Mouse (Mus musculus) telencephalon, adult 2 months (tissue): ENCODE measurements around the gene Zbtb7a.

ENCODE experiments used
- DNase-seq: peaks from one replicate; pipeline ENCODE4 v3.0.0-alpha.2; 2011; ENCODE audit warnings: low read depth, low spot score

Zbtb7a gene

GRCm38 (mm10) chr10:81134966-81135681 lies at the start of gene Zbtb7a:
TSS of gene Zbtb7a (plus strand) at chr10:81135220.
- DNase-seq, result no peak

GRCm38 (mm10) chr10:81087021-81087420 lies 48.0 kb upstream of the Zbtb7a start:
- no peak for DNase-seq

GRCm38 (mm10) chr10:81089216-81089615 lies 45.8 kb upstream of the Zbtb7a start:
- DNase-seq, result no peak

GRCm38 (mm10) chr10:81090621-81091020 lies 44.4 kb upstream of the Zbtb7a start:
- no peak for DNase-seq

- no peak for DNase-seq
Observed at GRCm38 (mm10) chr10:81092465-81093250, 42.4 kb upstream of the Zbtb7a start.

GRCm38 (mm10) chr10:81094931-81095678 lies 39.9 kb upstream of the Zbtb7a start:
- no peak for DNase-seq

- peak; percentile 96 for DNase-seq
Observed at GRCm38 (mm10) chr10:81105565-81106112, 29.4 kb upstream of the Zbtb7a start, which contains the start of gene Map2k2. TSS of gene Map2k2 (plus strand) at chr10:81105915.

- DNase-seq, result no peak
Observed at GRCm38 (mm10) chr10:81106113-81106721, 28.8 kb upstream of the Zbtb7a start.

GRCm38 (mm10) chr10:81112946-81113345 lies 22.1 kb upstream of the Zbtb7a start:
- no peak for DNase-seq

- DNase-seq, result no peak
Observed at GRCm38 (mm10) chr10:81119625-81120024, 15.4 kb upstream of the Zbtb7a start.

GRCm38 (mm10) chr10:81120650-81121049 lies 14.4 kb upstream of the Zbtb7a start:
- no peak for DNase-seq

GRCm38 (mm10) chr10:81122889-81123288 lies 12.1 kb upstream of the Zbtb7a start:
- DNase-seq, result no peak

GRCm38 (mm10) chr10:81123500-81123899 lies 11.5 kb upstream of the Zbtb7a start:
- DNase-seq, result no peak

GRCm38 (mm10) chr10:81134181-81134587 lies 836 bp upstream of the Zbtb7a start:
- DNase-seq, result no peak

GRCm38 (mm10) chr10:81135831-81136705 lies 1.0 kb downstream of the Zbtb7a start:
- DNase-seq, result peak; percentile 58

GRCm38 (mm10) chr10:81136706-81137231 lies 1.7 kb downstream of the Zbtb7a start:
- DNase-seq, result no peak

- DNase-seq, result peak; percentile 99
Observed at GRCm38 (mm10) chr10:81137252-81138130, 2.5 kb downstream of the Zbtb7a start.

- no peak for DNase-seq
Observed at GRCm38 (mm10) chr10:81138131-81138782, 3.2 kb downstream of the Zbtb7a start.
